Mouse (Mus musculus) hindbrain, embryonic 16.5 days (tissue): ENCODE measurements around the gene Aspscr1. TPM values are rescaled to one million over a fixed set of nuclear protein-coding genes. Genes with fewer than 3 reads are reported as not detected.

Experiments
- ATAC-seq: fragments of 200-750 bp; cut with Nextera tagmentation; 2 replicates; pipeline ENCODE4 v1.8.0; 2017; ENCODE audit warnings: moderate TSS enrichment, moderate library complexity
- H3K27ac ChIP-seq: fragments of 300-500 bp; sonication (generic); 2 replicates; pipeline ENCODE4 v1.5.1; 2014; ENCODE audit warnings: low read depth, mild to moderate bottlenecking, control low read depth, low read length, moderate library complexity
- H3K27me3 ChIP-seq: fragments of 300-500 bp; sonication (generic); replicated peaks from 2 replicates; pipeline ENCODE4 v1.6.1; 2014; ENCODE audit warnings: low read length; ENCODE audit not compliant: control insufficient read depth, insufficient read depth
- H3K36me3 ChIP-seq: fragments of 300-500 bp; sonication (generic); 2 replicates; pipeline ENCODE4 v1.6.1; 2014; ENCODE audit warnings: mild to moderate bottlenecking, low read length, moderate library complexity, mixed read lengths; ENCODE audit not compliant: control insufficient read depth, insufficient read depth
- H3K4me1 ChIP-seq: fragments of 300-500 bp; sonication (generic); 2 replicates; pipeline ENCODE4 v1.6.1; 2014; ENCODE audit warnings: low read depth, low read length; ENCODE audit not compliant: control insufficient read depth, insufficient read depth
- H3K4me2 ChIP-seq: fragments of 300-500 bp; sonication (generic); 2 replicates; pipeline ENCODE4 v1.6.1; 2014; ENCODE audit warnings: mild to moderate bottlenecking, low read length, control low read depth, moderate library complexity
- H3K4me3 ChIP-seq: fragments of 300-500 bp; sonication (generic); 2 replicates; pipeline ENCODE4 v1.5.1; 2014; ENCODE audit warnings: mild to moderate bottlenecking, low read length, control low read depth, moderate library complexity
- H3K9ac ChIP-seq: fragments of 300-500 bp; sonication (generic); 2 replicates; pipeline ENCODE4 v1.6.1; 2014; ENCODE audit warnings: low read depth, mild to moderate bottlenecking, control low read depth, low read length, moderate library complexity
- H3K9me3 ChIP-seq: fragments of 300-500 bp; sonication (generic); 2 replicates; pipeline ENCODE4 v1.6.1; 2014; ENCODE audit warnings: mild to moderate bottlenecking, low read length, moderate library complexity; ENCODE audit not compliant: control insufficient read depth
- WGBS: fragments of 180-500 bp; shearing (Covaris S2); extraction: QIAGEN DNeasy Blood & Tissue Kit; methylation state at CpG from one replicate; pipeline ENCODE4 v1.1.7; 2014; 5-methylcytosine and 5-hydroxymethylcytosine counted together
- polyA plus RNA-seq: library from polyadenylated mRNA; unstranded; fragments of >200 nt; fragmentation: Nextera tagmentation; extraction: Ambion mirVana; gene quantifications from 2 replicates; pipeline ENCODE4 v1.2.1, GENCODE M21; 2015

Aspscr1 gene
- polyA plus RNA-seq, 1 experiment from 2014 or later = 146 TPM

GRCm38 (mm10) chr11:120689365-120689764, 16.6 kb downstream of the Aspscr1 start:
- H3K27ac ChIP-seq = no peak overlapping the region
- WGBS = 63% methylated on average over 3 of the region's 3 CpGs
- peaks cover 11% of the 10 kb centered on the region for H3K36me3 ChIP-seq
- H3K4me1 ChIP-seq = no peaks in the 10 kb centered on the region
- no peak for ATAC-seq
- H3K27me3 ChIP-seq = no peaks in the 10 kb centered on the region
- H3K9me3 ChIP-seq = no peaks in the 10 kb centered on the region
- no peak overlapping the region for H3K4me3 ChIP-seq
- no peak overlapping the region for H3K4me2 ChIP-seq
- no peak overlapping the region for H3K9ac ChIP-seq

DNA sequence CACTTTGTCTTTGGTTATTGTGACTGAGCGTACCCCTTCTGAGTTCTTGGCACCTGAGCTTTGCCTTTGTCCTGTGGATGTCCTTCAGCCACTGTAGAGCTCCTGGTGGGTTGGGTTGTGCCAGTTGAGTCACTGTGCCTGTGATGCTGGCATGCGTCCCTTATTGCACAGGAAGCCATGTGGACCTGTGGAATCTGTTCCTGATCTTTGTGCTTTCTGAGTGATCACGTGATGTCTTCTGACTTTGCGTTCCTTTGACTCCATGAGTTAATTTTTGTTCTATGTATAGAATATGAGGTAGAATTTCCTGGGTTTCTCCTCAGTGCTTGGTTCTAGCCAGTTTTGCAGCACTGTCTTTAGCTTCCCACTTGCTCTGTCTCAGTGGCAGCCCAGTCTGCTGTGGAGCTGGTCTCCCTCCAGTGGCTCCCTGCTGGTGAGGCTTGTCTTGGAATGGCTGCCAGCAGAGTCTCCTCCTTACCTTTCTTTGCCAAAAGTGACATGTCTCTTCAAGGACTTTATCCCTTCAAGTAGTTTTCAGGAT, 19.8 kb downstream of the Aspscr1 start:
- Histone ChIP-seq H3K27me3 (no peaks in the 10 kb centered on the region), H3K4me3 (no peak overlapping the region), H3K27ac (no peak overlapping the region), H3K9me3 (no peaks in the 10 kb centered on the region), H3K9ac (no peak overlapping the region), H3K36me3 (peaks cover 10% of the 10 kb centered on the region), H3K4me1 (no peaks in the 10 kb centered on the region), H3K4me2 (no peak overlapping the region)
- 94% methylated on average over 4 of the region's 4 CpGs for WGBS
- no peak for ATAC-seq

GRCm38 (mm10) chr11:120693461-120693860, 20.7 kb downstream of the Aspscr1 start:
- Histone ChIP-seq H3K27me3 (no peaks in the 10 kb centered on the region), H3K9me3 (no peaks in the 10 kb centered on the region), H3K27ac (no peak overlapping the region), H3K4me2 (no peak overlapping the region), H3K36me3 (peaks cover 10% of the 10 kb centered on the region), H3K9ac (no peak overlapping the region), H3K4me3 (no peak overlapping the region), H3K4me1 (no peaks in the 10 kb centered on the region)
- no peak for ATAC-seq
- 59% methylated on average over 3 of the region's 3 CpGs for WGBS

GRCm38 (mm10) chr11:120695184-120695583, 22.4 kb downstream of the Aspscr1 start:
- peaks cover 5% of the 10 kb centered on the region; the same call in 1 of the 2 replicates for H3K36me3 ChIP-seq
- no peaks in the 10 kb centered on the region for H3K4me1 ChIP-seq
- no peak overlapping the region for H3K9ac ChIP-seq
- ATAC-seq = peak; percentile 81
- no peak overlapping the region for H3K4me2 ChIP-seq
- H3K27ac ChIP-seq = no peak overlapping the region
- WGBS = 9% methylated on average over 4 of the region's 4 CpGs
- H3K9me3 ChIP-seq = no peaks in the 10 kb centered on the region
- no peak overlapping the region for H3K4me3 ChIP-seq
- H3K27me3 ChIP-seq = no peaks in the 10 kb centered on the region

DNA sequence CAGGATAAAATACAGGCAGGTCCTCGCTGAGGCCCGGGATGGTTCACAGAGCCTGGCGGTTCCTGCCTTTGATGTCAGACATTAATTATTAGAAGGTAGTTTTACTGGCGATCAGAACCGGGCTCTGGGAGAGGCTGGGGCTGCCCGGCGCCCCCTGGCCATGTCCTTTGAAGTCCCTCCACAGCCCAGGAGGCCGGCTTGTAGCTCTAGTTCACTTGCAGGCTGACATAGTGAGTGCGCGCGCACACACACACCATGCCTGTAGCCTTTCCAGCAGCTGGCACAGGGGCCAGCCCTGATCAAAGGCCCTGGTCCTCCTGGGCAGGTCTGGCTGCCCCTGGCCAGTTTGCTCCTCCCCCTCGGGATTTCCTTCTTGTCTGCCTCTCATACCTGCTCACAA, 22.9 kb downstream of the Aspscr1 start:
- peak; percentile 27; the same call in 1 of the 2 replicates for ATAC-seq
- whole genome bisulfite sequencing = 41% methylated on average over 12 of the region's 12 CpGs

GRCm38 (mm10) chr11:120696568-120696967, 23.8 kb downstream of the Aspscr1 start:
- Histone ChIP-seq H3K4me2 (no peak overlapping the region), H3K9ac (no peak overlapping the region), H3K36me3 (peaks cover 7% of the 10 kb centered on the region; the same call in 1 of the 2 replicates), H3K27ac (no peak overlapping the region), H3K9me3 (no peaks in the 10 kb centered on the region), H3K4me1 (no peaks in the 10 kb centered on the region), H3K4me3 (no peak overlapping the region), H3K27me3 (no peaks in the 10 kb centered on the region)
- ATAC-seq = no peak
- WGBS = 91% methylated on average over 6 of the region's 6 CpGs

More for the DNA sequence above, 22.9 kb downstream of the Aspscr1 start:
- Histone ChIP-seq H3K9ac (no peak overlapping the region), H3K4me2 (no peak overlapping the region), H3K9me3 (no peaks in the 10 kb centered on the region), H3K4me1 (no peaks in the 10 kb centered on the region), H3K27ac (no peak overlapping the region), H3K36me3 (peaks cover 5% of the 10 kb centered on the region; the same call in 1 of the 2 replicates), H3K4me3 (no peak overlapping the region), H3K27me3 (no peaks in the 10 kb centered on the region)

DNA sequence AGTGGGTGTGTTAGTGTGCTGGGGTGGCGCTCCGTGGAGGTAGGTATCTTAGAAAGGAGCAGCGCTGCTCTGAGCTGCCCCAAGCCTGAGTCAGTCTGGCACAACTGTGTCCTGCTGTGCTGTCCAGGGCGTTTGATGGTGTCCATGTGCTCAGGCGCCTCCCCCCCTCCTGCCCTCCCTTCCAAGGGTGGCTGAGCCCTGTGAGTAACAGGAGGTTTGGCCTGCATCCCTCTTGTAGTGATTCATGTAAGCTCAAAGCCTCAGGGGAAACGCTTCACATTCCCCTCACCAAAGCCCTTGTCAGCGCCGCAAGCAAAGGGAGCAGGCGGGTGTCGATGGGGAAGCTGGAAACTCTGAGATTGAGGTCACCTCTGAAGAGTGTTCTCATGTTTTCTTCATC, 25.0 kb downstream of the Aspscr1 start:
- no peaks in the 10 kb centered on the region for H3K27me3 ChIP-seq
- no peak for ATAC-seq
- WGBS = 79% methylated on average over 10 of the region's 10 CpGs

GRCm38 (mm10) chr11:120703696-120704454, 31.1 kb downstream of the Aspscr1 start:
- H3K36me3 ChIP-seq = peaks cover 10% of the 10 kb centered on the region; the same call in 1 of the 2 replicates
- no peak overlapping the region for H3K4me2 ChIP-seq
- H3K9me3 ChIP-seq = no peaks in the 10 kb centered on the region
- peak overlapping the region; percentile 5; the same call in 1 of the 2 replicates for H3K9ac ChIP-seq
- peaks cover 12% of the 10 kb centered on the region for H3K4me1 ChIP-seq
- no peak overlapping the region for H3K27ac ChIP-seq
- 32% methylated on average over 15 of the region's 15 CpGs for WGBS
- no peaks in the 10 kb centered on the region for H3K27me3 ChIP-seq
- no peak for ATAC-seq
- no peak overlapping the region for H3K4me3 ChIP-seq

More for the DNA sequence above, 25.0 kb downstream of the Aspscr1 start:
- Histone ChIP-seq H3K27ac (no peak overlapping the region), H3K9me3 (no peaks in the 10 kb centered on the region), H3K4me3 (no peak overlapping the region), H3K36me3 (peaks cover 13% of the 10 kb centered on the region), H3K4me1 (no peaks in the 10 kb centered on the region), H3K4me2 (no peak overlapping the region), H3K9ac (no peak overlapping the region)

DNA sequence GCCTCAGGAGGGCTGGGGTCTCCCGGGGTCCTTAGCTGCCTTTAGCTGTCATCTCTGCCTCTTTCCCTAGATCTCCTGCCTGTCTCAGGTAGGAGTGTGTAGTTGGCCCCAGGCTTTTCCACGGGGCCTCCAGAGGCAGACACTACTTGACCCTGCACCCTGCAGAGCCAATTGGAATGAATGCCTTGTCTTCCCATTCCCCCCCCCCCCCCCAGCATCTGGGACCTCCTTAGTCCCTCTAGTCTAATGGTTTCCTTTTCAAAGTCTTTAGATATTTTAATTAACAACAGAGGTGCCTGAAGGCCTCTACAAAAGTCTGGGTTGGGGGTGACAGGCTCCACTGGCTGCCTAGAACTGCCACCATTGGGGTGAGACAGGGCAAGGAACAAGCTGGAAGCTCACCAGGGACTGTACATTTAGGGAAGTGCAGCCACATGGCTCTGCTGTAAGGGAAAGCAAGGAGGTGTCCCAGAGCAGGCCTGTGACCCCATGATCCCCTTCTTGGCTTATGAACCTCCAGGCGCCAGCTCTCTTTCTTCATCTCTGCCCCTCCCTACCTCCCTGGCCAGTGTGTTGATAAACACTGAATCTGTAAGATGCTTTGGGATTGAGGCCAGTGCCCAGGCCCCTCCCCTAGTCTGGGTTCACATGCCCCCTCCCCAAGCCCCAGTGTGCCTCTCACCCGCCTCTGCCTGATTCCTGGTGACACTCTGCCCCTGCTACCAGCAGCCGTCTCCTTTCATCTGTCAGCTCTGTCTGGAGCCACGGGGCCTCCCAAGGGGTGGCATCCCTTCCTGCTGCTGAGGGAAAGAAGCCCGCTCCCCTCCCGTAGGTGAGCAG, 31.9 kb downstream of the Aspscr1 start:
- H3K9ac ChIP-seq = no peak overlapping the region; the same call in 1 of the 2 replicates
- H3K27me3 ChIP-seq = no peaks in the 10 kb centered on the region
- peaks cover 10% of the 10 kb centered on the region; the same call in 1 of the 2 replicates for H3K36me3 ChIP-seq
- WGBS = 15% methylated on average over 8 of the region's 8 CpGs
- no peak overlapping the region for H3K4me2 ChIP-seq
- H3K4me3 ChIP-seq = no peak overlapping the region
- peaks cover 12% of the 10 kb centered on the region for H3K4me1 ChIP-seq
- no peaks in the 10 kb centered on the region for H3K9me3 ChIP-seq
- ATAC-seq = no peak; the same call in 1 of the 2 replicates
- H3K27ac ChIP-seq = no peak overlapping the region
